Mouse (Mus musculus): ENCODE data around the gene Racgap1. TPM values are rescaled to one million over a fixed set of nuclear protein-coding genes. Genes with fewer than 3 reads are reported as not detected.

The Racgap1 gene
- polyA plus RNA-seq, 1 experiment: 45.7 TPM

- H3K27ac ChIP-seq (ENCODE audit: control insufficient read depth, insufficient read depth, low read depth, low read length): no peak overlapping the region
- H3K4me1 ChIP-seq (ENCODE audit: control insufficient read depth, insufficient read depth, low read length): peaks cover 14% of the 10 kb centered on the region
- peak overlapping the region; percentile 15 for H3K4me3 ChIP-seq (ENCODE audit: control insufficient read depth, low read depth, low read length)
- TF ChIP-seq POLR2A (IDR thresholded peaks at IDR 0.05; ENCODE audit: control insufficient read depth, low read depth, low read length): no peak
- no peak for TF ChIP-seq CTCF (IDR thresholded peaks at IDR 0.05; ENCODE audit: control insufficient read depth, insufficient read depth, insufficient replicate concordance, low read depth, low read length)
- H3K36me3 ChIP-seq (ENCODE audit: control insufficient read depth, insufficient read depth, low read length): no peaks in the 10 kb centered on the region
- no peaks in the 10 kb centered on the region for H3K27me3 ChIP-seq (ENCODE audit: control insufficient read depth, insufficient read depth, low read length)
These were observed 12.6 kb upstream of the Racgap1 start for GRCm38 (mm10) chr15:99663964-99664599.

- Histone ChIP-seq H3K4me3 (ENCODE audit: control insufficient read depth, low read depth, low read length) (no peak overlapping the region), H3K27ac (ENCODE audit: control insufficient read depth, insufficient read depth, low read depth, low read length) (no peak overlapping the region), H3K4me1 (ENCODE audit: control insufficient read depth, insufficient read depth, low read length) (peaks cover 12% of the 10 kb centered on the region), H3K27me3 (ENCODE audit: control insufficient read depth, insufficient read depth, low read length) (no peaks in the 10 kb centered on the region), H3K36me3 (ENCODE audit: control insufficient read depth, insufficient read depth, low read length) (no peaks in the 10 kb centered on the region)
- no peak for TF ChIP-seq POLR2A (IDR thresholded peaks at IDR 0.05; ENCODE audit: control insufficient read depth, low read depth, low read length)
- TF ChIP-seq CTCF (IDR thresholded peaks at IDR 0.05; ENCODE audit: control insufficient read depth, insufficient read depth, insufficient replicate concordance, low read depth, low read length): no peak
These were observed 10.9 kb upstream of the Racgap1 start for GRCm38 (mm10) chr15:99662371-99662770.

- H3K4me1 ChIP-seq (ENCODE audit: control insufficient read depth, insufficient read depth, low read length): peaks cover 12% of the 10 kb centered on the region
- no peaks in the 10 kb centered on the region for H3K27me3 ChIP-seq (ENCODE audit: control insufficient read depth, insufficient read depth, low read length)
- H3K4me3 ChIP-seq (ENCODE audit: control insufficient read depth, low read depth, low read length): no peak overlapping the region
- TF ChIP-seq POLR2A (IDR thresholded peaks at IDR 0.05; ENCODE audit: control insufficient read depth, low read depth, low read length) (no peak), CTCF (IDR thresholded peaks at IDR 0.05; ENCODE audit: control insufficient read depth, insufficient read depth, insufficient replicate concordance, low read depth, low read length) (no peak)
- no peak overlapping the region for H3K27ac ChIP-seq (ENCODE audit: control insufficient read depth, insufficient read depth, low read depth, low read length)
- H3K36me3 ChIP-seq (ENCODE audit: control insufficient read depth, insufficient read depth, low read length): no peaks in the 10 kb centered on the region
These were observed 9.8 kb upstream of the Racgap1 start for GRCm38 (mm10) chr15:99661121-99661830.

GRCm38 (mm10) chr15:99658437-99658836, 7.0 kb upstream of the Racgap1 start:
- Histone ChIP-seq H3K27me3 (ENCODE audit: control insufficient read depth, insufficient read depth, low read length) (no peaks in the 10 kb centered on the region), H3K4me3 (ENCODE audit: control insufficient read depth, low read depth, low read length) (no peak overlapping the region), H3K27ac (ENCODE audit: control insufficient read depth, insufficient read depth, low read depth, low read length) (no peak overlapping the region), H3K36me3 (ENCODE audit: control insufficient read depth, insufficient read depth, low read length) (no peaks in the 10 kb centered on the region), H3K4me1 (ENCODE audit: control insufficient read depth, insufficient read depth, low read length) (no peaks in the 10 kb centered on the region; the same call in 1 of the 2 replicates)
- TF ChIP-seq POLR2A (IDR thresholded peaks at IDR 0.05; ENCODE audit: control insufficient read depth, low read depth, low read length): no peak
- no peak for TF ChIP-seq CTCF (IDR thresholded peaks at IDR 0.05; ENCODE audit: control insufficient read depth, insufficient read depth, insufficient replicate concordance, low read depth, low read length)

GRCm38 (mm10) chr15:99655956-99656355, 4.5 kb upstream of the Racgap1 start:
- Histone ChIP-seq H3K4me1 (ENCODE audit: control insufficient read depth, insufficient read depth, low read length) (peaks cover 2% of the 10 kb centered on the region), H3K27me3 (ENCODE audit: control insufficient read depth, insufficient read depth, low read length) (no peaks in the 10 kb centered on the region), H3K36me3 (ENCODE audit: control insufficient read depth, insufficient read depth, low read length) (no peaks in the 10 kb centered on the region), H3K4me3 (ENCODE audit: control insufficient read depth, low read depth, low read length) (no peak overlapping the region), H3K27ac (ENCODE audit: control insufficient read depth, insufficient read depth, low read depth, low read length) (no peak overlapping the region)
- TF ChIP-seq CTCF (IDR thresholded peaks at IDR 0.05; ENCODE audit: control insufficient read depth, insufficient read depth, insufficient replicate concordance, low read depth, low read length): no peak
- no peak for TF ChIP-seq POLR2A (IDR thresholded peaks at IDR 0.05; ENCODE audit: control insufficient read depth, low read depth, low read length)

GRCm38 (mm10) chr15:99653876-99654275, 2.4 kb upstream of the Racgap1 start:
- H3K4me3 ChIP-seq (ENCODE audit: control insufficient read depth, low read depth, low read length): no peak overlapping the region
- H3K36me3 ChIP-seq (ENCODE audit: control insufficient read depth, insufficient read depth, low read length): no peaks in the 10 kb centered on the region
- H3K4me1 ChIP-seq (ENCODE audit: control insufficient read depth, insufficient read depth, low read length): peaks cover 2% of the 10 kb centered on the region
- no peaks in the 10 kb centered on the region for H3K27me3 ChIP-seq (ENCODE audit: control insufficient read depth, insufficient read depth, low read length)
- no peak overlapping the region for H3K27ac ChIP-seq (ENCODE audit: control insufficient read depth, insufficient read depth, low read depth, low read length)
- TF ChIP-seq POLR2A (IDR thresholded peaks at IDR 0.05; ENCODE audit: control insufficient read depth, low read depth, low read length) (no peak), CTCF (IDR thresholded peaks at IDR 0.05; ENCODE audit: control insufficient read depth, insufficient read depth, insufficient replicate concordance, low read depth, low read length) (no peak)

- Histone ChIP-seq H3K36me3 (ENCODE audit: control insufficient read depth, insufficient read depth, low read length) (no peaks in the 10 kb centered on the region), H3K4me1 (ENCODE audit: control insufficient read depth, insufficient read depth, low read length) (peaks cover 2% of the 10 kb centered on the region), H3K27ac (ENCODE audit: control insufficient read depth, insufficient read depth, low read depth, low read length) (no peak overlapping the region), H3K4me3 (ENCODE audit: control insufficient read depth, low read depth, low read length) (no peak overlapping the region), H3K27me3 (ENCODE audit: control insufficient read depth, insufficient read depth, low read length) (no peaks in the 10 kb centered on the region)
- no peak for TF ChIP-seq CTCF (IDR thresholded peaks at IDR 0.05; ENCODE audit: control insufficient read depth, insufficient read depth, insufficient replicate concordance, low read depth, low read length)
- no peak for TF ChIP-seq POLR2A (IDR thresholded peaks at IDR 0.05; ENCODE audit: control insufficient read depth, low read depth, low read length)
These were observed 1.8 kb upstream of the Racgap1 start for GRCm38 (mm10) chr15:99653291-99653690.

Data from testis, adult 2 months (tissue).